Mouse (Mus musculus) olfactory bulb, adult 2 months (tissue): ENCODE measurements around the gene Tspear.

ENCODE experiments used
- CTCF ChIP-seq: fragments of 200-500 bp; IDR thresholded peaks from 2 replicates; pipeline ENCODE4 v1.5.1; 2012; ENCODE audit warnings: low read depth, mild to moderate bottlenecking, low read length, moderate library complexity; ENCODE audit not compliant: insufficient read depth
- POLR2A ChIP-seq: fragments of 200-500 bp; IDR thresholded peaks from 2 replicates; pipeline ENCODE4 v1.6.1; 2012; ENCODE audit warnings: mild to moderate bottlenecking, low read depth, low read length, moderate library complexity; ENCODE audit not compliant: insufficient read depth

GRCm38 (mm10) chr10:77922681-77923080 lies 236.3 kb downstream of the Tspear start:
- TF ChIP-seq CTCF (no peak), POLR2A (no peak)
